Mouse (Mus musculus): ENCODE data around the gene Cldn3. TPM values are rescaled to one million over a fixed set of nuclear protein-coding genes. Genes with fewer than 3 reads are reported as not detected.

Cldn3 gene
- total and polyA plus RNA-seq, 2 experiments from 2014 or later, result 2.2 to 3.0 TPM

DNA sequence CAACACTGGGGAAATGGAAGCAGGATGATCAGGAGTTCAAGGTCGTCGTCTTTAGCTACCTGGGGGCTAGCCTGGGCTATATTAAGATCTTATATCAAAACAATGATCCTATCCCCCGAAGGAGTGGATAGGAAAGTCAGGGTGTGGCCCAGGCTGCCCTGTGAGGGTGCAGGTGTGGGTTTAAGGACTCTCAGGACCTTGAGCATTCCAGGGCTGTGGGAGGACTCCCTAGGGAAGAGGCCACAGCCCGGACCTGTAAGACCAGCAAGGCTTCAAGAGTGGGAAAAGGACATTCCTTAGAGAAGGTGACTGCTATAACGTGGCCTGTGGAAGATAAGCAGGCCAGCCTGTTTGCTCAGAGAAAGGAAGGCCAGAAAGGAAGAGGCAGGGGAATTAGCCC, 41.8 kb upstream of the Cldn3 start:
- ATAC-seq (ENCODE audit: low FRiP score) (no peak), DNase-seq (ENCODE audit: low spot score) (no peak)
- Histone ChIP-seq H3K4me2 (ENCODE audit: low read depth, low read length, poor library complexity, severe bottlenecking) (no peak overlapping the region), H3K4me3 (ENCODE audit: low read depth, low read length) (no peak overlapping the region), H3K27me3 (ENCODE audit: insufficient read depth, low read length) (peaks cover 17% of the 10 kb centered on the region; the same call in 1 of the 2 replicates), H3K36me3 (ENCODE audit: insufficient read depth, low read length) (no peaks in the 10 kb centered on the region), H3K4me1 (ENCODE audit: insufficient read depth, low read length) (no peaks in the 10 kb centered on the region), H3K9me3 (ENCODE audit: low read length) (no peaks in the 10 kb centered on the region), H3K9ac (replicated peaks; ENCODE audit: low read length, poor library complexity, severe bottlenecking) (no peak overlapping the region), H3K27ac (ENCODE audit: low read depth, low read length) (no peak overlapping the region)
- no peak for TF ChIP-seq CTCF (IDR thresholded peaks at IDR 0.05)
- WGBS, result 81% methylated on average over 5 of the region's 5 CpGs

DNA sequence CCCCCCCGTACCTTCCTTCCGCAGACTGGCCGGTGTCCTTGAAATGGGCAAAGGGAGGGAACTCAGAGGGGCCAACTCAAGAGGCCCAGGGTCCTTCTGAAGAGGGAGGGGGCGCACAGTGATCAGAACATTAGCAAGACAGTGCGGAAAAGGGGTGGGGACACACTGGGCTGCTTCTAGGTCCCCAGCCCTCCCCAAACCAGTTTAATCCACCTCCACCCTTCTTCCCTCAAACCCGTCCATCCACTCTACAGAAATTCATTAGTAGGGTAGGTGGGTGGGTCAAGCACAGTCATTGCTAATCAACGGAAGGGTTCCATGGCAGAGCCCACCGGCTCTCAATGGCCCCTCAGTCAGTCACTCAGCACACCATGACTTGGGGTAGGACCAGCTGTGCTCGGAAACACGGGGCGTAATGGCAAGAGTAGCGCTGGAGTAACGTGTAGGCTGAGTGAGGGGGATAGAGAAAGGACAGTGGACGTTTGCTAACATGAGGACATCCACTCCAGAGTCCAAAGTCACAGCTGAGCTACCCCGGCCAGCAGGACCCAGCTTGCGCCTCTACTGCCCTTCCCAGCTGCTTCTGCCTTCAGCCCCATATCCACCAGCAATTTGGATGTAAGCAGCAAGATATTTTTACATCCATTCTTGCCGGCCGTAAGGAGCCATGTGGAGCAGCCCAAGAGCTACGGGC, 40.6 kb upstream of the Cldn3 start:
- no peak for TF ChIP-seq CTCF (IDR thresholded peaks at IDR 0.05)
- no peak for ATAC-seq (ENCODE audit: low FRiP score)
- Histone ChIP-seq H3K4me2 (ENCODE audit: low read depth, low read length, poor library complexity, severe bottlenecking) (no peak overlapping the region), H3K27ac (ENCODE audit: low read depth, low read length) (no peak overlapping the region), H3K9me3 (ENCODE audit: low read length) (no peaks in the 10 kb centered on the region), H3K4me1 (ENCODE audit: insufficient read depth, low read length) (no peaks in the 10 kb centered on the region), H3K4me3 (ENCODE audit: low read depth, low read length) (no peak overlapping the region), H3K27me3 (ENCODE audit: insufficient read depth, low read length) (peaks cover 17% of the 10 kb centered on the region; the same call in 1 of the 2 replicates), H3K9ac (replicated peaks; ENCODE audit: low read length, poor library complexity, severe bottlenecking) (no peak overlapping the region), H3K36me3 (ENCODE audit: insufficient read depth, low read length) (no peaks in the 10 kb centered on the region)
- WGBS, result 58% methylated on average over 16 of the region's 19 CpGs
- no peak for DNase-seq (ENCODE audit: low spot score)

DNA sequence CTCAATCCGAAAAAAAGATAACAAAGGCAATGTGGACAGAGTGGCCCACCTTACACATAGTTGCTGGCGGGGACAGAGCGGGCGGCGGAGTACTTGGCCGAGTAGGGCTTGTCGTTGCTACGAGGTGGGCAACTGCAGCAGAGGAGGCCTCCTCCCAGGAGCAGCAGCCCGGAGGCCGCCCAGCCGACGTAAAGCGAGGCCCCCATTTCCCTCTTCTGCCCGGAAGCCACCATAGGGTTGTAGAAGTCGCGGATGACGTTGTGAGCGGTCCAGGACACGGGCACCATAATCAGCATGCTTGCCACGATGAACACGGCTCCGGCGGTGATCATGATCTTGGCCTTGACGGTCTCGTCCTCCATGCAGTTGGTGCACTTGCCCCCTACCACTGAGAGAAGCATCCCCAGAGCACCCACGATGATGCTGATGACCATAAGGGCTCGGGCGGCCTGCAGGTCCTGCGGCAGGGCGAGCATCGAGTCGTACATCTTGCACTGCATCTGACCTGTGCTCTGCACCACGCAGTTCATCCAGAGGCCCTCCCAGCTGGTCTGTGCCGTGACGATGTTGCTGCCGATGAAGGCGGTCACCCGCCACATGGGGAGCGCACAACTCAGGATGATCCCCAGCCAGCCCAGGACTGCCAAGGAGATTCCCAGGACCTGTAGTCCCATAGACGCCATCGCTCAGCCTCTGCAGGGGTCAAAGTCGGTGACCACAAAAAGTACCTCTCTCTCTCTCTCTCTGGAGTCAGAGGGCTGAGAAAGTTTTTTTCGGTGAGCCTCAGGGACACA, 39.8 kb upstream of the Cldn3 start:
- H3K4me3 ChIP-seq (ENCODE audit: low read depth, low read length), result no peak overlapping the region
- no peak for DNase-seq (ENCODE audit: low spot score)
- H3K36me3 ChIP-seq (ENCODE audit: insufficient read depth, low read length), result no peaks in the 10 kb centered on the region
- H3K4me2 ChIP-seq (ENCODE audit: low read depth, low read length, poor library complexity, severe bottlenecking), result no peak overlapping the region
- no peaks in the 10 kb centered on the region for H3K4me1 ChIP-seq (ENCODE audit: insufficient read depth, low read length)
- no peak for ATAC-seq (ENCODE audit: low FRiP score)
- H3K9ac ChIP-seq (replicated peaks; ENCODE audit: low read length, poor library complexity, severe bottlenecking), result no peak overlapping the region
- H3K9me3 ChIP-seq (ENCODE audit: low read length), result no peaks in the 10 kb centered on the region
- H3K27ac ChIP-seq (ENCODE audit: low read depth, low read length), result no peak overlapping the region
- TF ChIP-seq CTCF (IDR thresholded peaks at IDR 0.05), result no peak
- WGBS, result 21% methylated on average over 43 of the region's 43 CpGs
- H3K27me3 ChIP-seq (ENCODE audit: insufficient read depth, low read length), result peaks cover 17% of the 10 kb centered on the region; the same call in 1 of the 2 replicates

DNA sequence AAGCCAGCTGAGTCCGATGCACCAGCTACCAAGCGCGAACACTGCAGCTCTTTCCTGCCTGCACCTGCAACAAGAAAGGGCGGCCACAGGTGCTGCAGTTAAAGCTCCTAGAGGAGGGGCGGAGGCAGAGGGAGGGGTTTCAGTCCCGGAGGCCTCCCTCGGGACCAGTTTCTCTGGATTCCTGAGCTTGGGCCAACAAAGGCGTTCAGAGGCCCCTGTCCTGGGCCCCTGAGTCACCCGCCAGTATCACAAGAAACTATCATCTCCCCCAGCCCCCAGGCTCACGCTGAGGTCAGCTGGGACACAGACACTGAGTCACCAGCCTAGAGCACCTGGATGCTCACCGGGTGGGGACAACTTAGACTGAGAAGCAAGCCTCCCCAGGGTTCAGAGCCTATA, 39.2 kb upstream of the Cldn3 start, which contains the start of gene Cldn4:
Cldn4 (minus strand) TSS at position 78 of the 399 bp plus-strand sequence.
- Histone ChIP-seq H3K27me3 (ENCODE audit: insufficient read depth, low read length) (peaks cover 17% of the 10 kb centered on the region; the same call in 1 of the 2 replicates), H3K27ac (ENCODE audit: low read depth, low read length) (no peak within 1 kb of the TSS), H3K9ac (replicated peaks; ENCODE audit: low read length, poor library complexity, severe bottlenecking) (no peak within 1 kb of the TSS), H3K9me3 (ENCODE audit: low read length) (no peaks in the 10 kb centered on the region), H3K4me1 (ENCODE audit: insufficient read depth, low read length) (no peaks in the 10 kb centered on the region), H3K4me2 (ENCODE audit: low read depth, low read length, poor library complexity, severe bottlenecking) (no peak within 1 kb of the TSS), H3K4me3 (ENCODE audit: low read depth, low read length) (no peak within 1 kb of the TSS), H3K36me3 (ENCODE audit: insufficient read depth, low read length) (no peaks in the 10 kb centered on the region)
- no peak for DNase-seq (ENCODE audit: low spot score)
- WGBS, result 12% methylated on average over 11 of the region's 11 CpGs
- ATAC-seq (ENCODE audit: low FRiP score), result no peak
- TF ChIP-seq CTCF (IDR thresholded peaks at IDR 0.05), result no peak

DNA sequence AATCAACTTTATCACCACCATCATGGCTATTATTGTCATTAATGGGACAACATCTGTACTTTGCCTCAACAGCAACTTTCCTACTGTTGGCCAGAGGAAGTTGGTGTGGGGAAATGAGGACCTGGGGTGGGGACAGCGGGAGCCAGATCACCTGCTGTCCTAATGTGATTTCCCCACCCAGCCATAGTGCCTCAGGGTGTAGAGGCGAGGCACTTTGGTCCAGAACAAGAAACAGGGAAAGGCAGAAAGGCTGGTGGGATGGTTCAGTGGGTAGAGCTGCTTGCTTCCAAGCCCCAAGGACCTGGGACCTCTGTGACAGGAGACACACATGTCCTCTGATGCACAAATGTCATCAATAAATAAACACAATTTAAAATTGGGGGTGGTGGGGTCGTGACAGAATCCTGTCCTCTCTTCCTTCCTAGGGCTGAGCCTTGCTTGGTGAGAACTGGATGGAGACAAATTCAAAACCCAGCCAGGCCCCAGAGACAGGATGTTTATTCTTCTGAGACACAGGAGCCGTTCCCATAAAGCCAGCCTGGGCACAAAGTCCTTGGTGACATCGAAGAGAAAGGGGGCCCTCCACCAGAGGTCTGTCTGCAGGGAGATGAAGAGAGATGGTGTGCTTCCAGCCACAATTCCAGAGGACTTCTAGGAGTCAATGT, 38.5 kb upstream of the Cldn3 start:
- Histone ChIP-seq H3K4me3 (ENCODE audit: low read depth, low read length) (no peak overlapping the region), H3K36me3 (ENCODE audit: insufficient read depth, low read length) (no peaks in the 10 kb centered on the region), H3K9ac (replicated peaks; ENCODE audit: low read length, poor library complexity, severe bottlenecking) (no peak overlapping the region), H3K9me3 (ENCODE audit: low read length) (no peaks in the 10 kb centered on the region), H3K4me2 (ENCODE audit: low read depth, low read length, poor library complexity, severe bottlenecking) (no peak overlapping the region), H3K27me3 (ENCODE audit: insufficient read depth, low read length) (peaks cover 17% of the 10 kb centered on the region; the same call in 1 of the 2 replicates), H3K27ac (ENCODE audit: low read depth, low read length) (no peak overlapping the region), H3K4me1 (ENCODE audit: insufficient read depth, low read length) (no peaks in the 10 kb centered on the region)
- no peak for ATAC-seq (ENCODE audit: low FRiP score)
- WGBS, result 68% methylated on average over 5 of the region's 5 CpGs
- no peak for DNase-seq (ENCODE audit: low spot score)
- TF ChIP-seq CTCF (IDR thresholded peaks at IDR 0.05), result no peak
